In the genomic region with DNA sequence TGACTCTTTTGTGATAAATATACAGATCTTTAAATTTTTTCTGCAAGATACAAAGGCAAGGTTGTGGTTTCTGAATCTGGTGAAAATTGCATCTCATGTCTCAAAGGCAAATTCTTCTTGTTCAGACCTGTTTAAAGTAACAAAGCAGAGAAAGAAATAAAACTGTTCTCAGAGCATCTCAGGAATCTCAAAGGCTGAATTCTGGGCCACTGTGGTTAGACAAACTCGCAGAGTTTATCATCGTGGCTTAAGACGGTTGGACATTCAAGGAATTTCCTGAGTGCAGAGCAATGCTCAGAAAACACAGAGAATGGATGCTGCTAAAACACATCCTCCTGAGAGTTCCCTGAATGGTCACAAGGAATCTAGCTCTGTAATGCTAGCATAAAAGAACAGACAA, we compare ENCODE assay signal across 28 mouse cellular contexts.
"Had no signal": no experiment of that assay in that cellular context is flagged by ENCODE, and none has a peak within 500 bp of the region (broad histone marks: within the 10 kb centered on the region; RNA-seq: fewer than 3 reads in every experiment).

No protein-coding gene starts in this region.

- H3K9me3 ChIP-seq: heart, embryonic 10.5 days; heart, embryonic 12.5 days; hindbrain, embryonic 10.5 days; hindbrain, embryonic 12.5 days; intestine, embryonic 15.5 days; kidney, embryonic 15.5 days; limb, embryonic 10.5 days; limb, embryonic 12.5 days; liver, embryonic 13.5 days; liver, embryonic 15.5 days had no signal

- H3K36me3 ChIP-seq: heart, embryonic 10.5 days; heart, embryonic 12.5 days; hindbrain, embryonic 10.5 days; hindbrain, embryonic 12.5 days; intestine, embryonic 15.5 days; kidney, embryonic 15.5 days; limb, embryonic 10.5 days; limb, embryonic 12.5 days; liver, embryonic 13.5 days; liver, embryonic 15.5 days had no signal

- H3K27ac ChIP-seq: gastrocnemius, adult 2 months; heart, embryonic 10.5 days; hindbrain, embryonic 10.5 days; hindbrain, embryonic 12.5 days; hindbrain, embryonic 14.5 days; intestine, embryonic 15.5 days; kidney, embryonic 15.5 days; limb, embryonic 10.5 days; limb, embryonic 12.5 days; liver, embryonic 13.5 days; liver, embryonic 15.5 days had no signal

- H3K4me2 ChIP-seq: heart, embryonic 12.5 days; hindbrain, embryonic 12.5 days; hindbrain, embryonic 14.5 days; intestine, embryonic 15.5 days; kidney, embryonic 15.5 days; limb, embryonic 12.5 days; liver, embryonic 11.5 days; liver, embryonic 13.5 days; liver, embryonic 15.5 days had no signal

- H3K9ac ChIP-seq: heart, embryonic 12.5 days; hindbrain, embryonic 12.5 days; hindbrain, embryonic 14.5 days; intestine, embryonic 15.5 days; kidney, embryonic 15.5 days; limb, embryonic 12.5 days; liver, embryonic 13.5 days; liver, embryonic 15.5 days; liver, postnatal 0 days had no signal

- H3K4me3 ChIP-seq: gastrocnemius, adult 2 months; heart, embryonic 10.5 days; heart, embryonic 12.5 days; hindbrain, embryonic 10.5 days; hindbrain, embryonic 12.5 days; intestine, embryonic 15.5 days; kidney, embryonic 15.5 days; limb, embryonic 10.5 days; limb, embryonic 12.5 days; liver, embryonic 13.5 days; liver, embryonic 15.5 days had no signal

- ATAC-seq: hindbrain, embryonic 16.5 days; inflammation-experienced regulatory T-cells, adult 6 months; intestine, embryonic 15.5 days; intestine, postnatal 0 days; liver, postnatal 0 days had no signal

- DNase-seq: gastrocnemius, adult 2 months; gastrocnemius, postnatal 10 days; gastrocnemius, postnatal 25 days; heart, adult 18-20 months; heart, postnatal 10 days; heart, postnatal 4 days; kidney, adult 18-20 months; kidney, postnatal 25 days; kidney, postnatal 4 days; layer of hippocampus, adult 9-11 months; layer of hippocampus, postnatal 36 days; liver; liver, embryonic 13.5 days; liver, postnatal 0 days had no signal

- H3K27me3 ChIP-seq: heart, embryonic 12.5 days; hindbrain, embryonic 12.5 days; intestine, embryonic 15.5 days; kidney, embryonic 15.5 days; limb, embryonic 12.5 days; liver, embryonic 13.5 days; liver, embryonic 15.5 days had no signal

- H3K4me1 ChIP-seq: heart, embryonic 12.5 days; hindbrain, embryonic 10.5 days; hindbrain, embryonic 12.5 days; intestine, embryonic 15.5 days; limb, embryonic 12.5 days; liver, embryonic 13.5 days; liver, embryonic 15.5 days had no signal
